Mouse (Mus musculus): ENCODE data around the gene Yeats2.

The Yeats2 gene

DNA sequence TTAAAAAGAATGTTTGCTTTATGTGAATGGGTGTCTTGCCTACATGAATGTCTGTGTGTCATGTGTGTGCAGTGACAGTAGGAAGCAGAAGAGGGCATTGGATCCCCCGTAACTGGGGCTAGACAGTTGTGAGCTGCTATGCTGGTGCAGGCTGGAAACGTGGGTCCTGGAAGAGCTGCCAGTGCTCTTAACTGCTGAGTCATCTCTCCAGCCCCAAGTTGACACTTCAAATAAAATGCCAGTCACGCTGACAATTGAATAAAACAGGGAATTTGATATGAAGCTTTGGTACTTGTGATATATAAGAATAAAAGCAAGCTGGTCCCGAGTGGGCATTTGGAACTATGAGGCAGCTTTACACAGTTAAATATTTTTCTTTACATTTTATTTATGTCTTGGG lies 139.4 kb downstream of the Yeats2 start:
- no peak for DNase-seq (ENCODE audit: low spot score)

All from spleen, adult 12 weeks (tissue).